Mouse (Mus musculus) cerebellum, postnatal 10 days (tissue): Measurements from ENCODE around the gene Kif1c.

ENCODE experiments used
- DNase-seq, 2 experiments: peaks; one replicate each; pipeline ENCODE4 v3.0.0; 2021; ENCODE audit warnings: mixed read lengths in 2 of 2

Kif1c gene

DNA sequence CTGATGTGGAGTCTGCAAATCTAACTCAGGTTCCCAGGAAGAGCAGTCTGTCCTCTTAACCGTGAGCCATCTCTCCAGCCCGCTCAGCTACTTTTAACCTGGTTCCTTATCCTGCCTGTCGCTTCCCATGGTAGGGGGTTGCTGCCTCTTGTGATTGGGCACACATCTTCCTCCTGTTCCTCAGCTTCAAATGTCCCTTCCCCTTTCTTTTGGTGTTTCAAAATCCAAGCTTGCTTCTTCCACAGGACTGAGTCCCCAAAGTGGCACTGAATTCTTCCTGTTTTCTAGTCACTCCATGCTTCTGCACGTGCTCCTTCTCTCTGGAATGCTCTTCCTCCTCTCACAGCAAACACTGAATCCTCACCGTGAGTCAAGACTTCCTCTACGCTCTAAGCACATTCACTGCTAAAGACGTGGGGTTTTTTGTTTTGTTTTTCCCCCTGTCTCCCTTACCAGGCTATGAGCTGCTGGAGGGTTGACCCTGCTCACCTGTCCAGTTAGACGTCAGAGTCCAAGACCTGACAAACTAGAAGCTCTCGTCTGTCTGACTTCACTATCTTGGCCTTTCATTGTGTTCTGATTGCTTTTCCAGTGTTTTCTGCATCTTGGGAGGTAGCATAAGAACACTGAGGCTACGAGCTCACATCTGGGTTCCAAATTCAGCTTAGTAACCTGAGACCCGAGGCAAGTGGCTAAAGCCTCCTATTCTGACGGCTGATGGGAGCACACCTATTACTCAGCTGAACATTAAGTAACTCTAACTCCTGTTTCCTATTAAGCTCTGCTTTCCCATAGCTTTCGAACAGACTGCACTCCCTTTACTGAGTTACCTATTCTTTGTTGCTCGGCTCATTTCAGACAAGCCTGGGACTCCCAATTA lies 32.8 kb upstream of the Kif1c start:
- DNase-seq = peak; percentile 16 to 17

DNA sequence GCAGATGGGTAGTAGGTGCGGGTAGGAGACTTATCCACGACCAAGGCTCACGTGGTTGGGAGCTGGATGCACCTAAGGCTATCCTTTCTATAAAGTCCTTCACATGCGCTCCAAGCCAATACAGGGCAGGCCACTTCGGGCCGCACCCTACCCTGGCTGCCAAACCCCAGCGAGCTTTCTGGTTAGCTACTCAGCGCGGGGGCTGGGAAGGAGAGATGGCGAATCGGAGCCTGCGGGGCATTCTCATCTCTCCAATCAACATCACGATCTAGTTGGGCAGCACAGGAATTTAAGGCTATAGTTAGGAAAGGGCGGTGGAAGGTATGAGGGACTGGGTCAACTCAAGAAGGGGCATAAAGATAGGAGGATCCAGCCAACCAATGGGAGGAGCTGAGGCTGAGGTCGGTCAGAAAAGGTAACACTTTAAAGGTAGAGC lies 32.0 kb upstream of the Kif1c start:
- DNase-seq = peak; percentile 86 to 89

DNA sequence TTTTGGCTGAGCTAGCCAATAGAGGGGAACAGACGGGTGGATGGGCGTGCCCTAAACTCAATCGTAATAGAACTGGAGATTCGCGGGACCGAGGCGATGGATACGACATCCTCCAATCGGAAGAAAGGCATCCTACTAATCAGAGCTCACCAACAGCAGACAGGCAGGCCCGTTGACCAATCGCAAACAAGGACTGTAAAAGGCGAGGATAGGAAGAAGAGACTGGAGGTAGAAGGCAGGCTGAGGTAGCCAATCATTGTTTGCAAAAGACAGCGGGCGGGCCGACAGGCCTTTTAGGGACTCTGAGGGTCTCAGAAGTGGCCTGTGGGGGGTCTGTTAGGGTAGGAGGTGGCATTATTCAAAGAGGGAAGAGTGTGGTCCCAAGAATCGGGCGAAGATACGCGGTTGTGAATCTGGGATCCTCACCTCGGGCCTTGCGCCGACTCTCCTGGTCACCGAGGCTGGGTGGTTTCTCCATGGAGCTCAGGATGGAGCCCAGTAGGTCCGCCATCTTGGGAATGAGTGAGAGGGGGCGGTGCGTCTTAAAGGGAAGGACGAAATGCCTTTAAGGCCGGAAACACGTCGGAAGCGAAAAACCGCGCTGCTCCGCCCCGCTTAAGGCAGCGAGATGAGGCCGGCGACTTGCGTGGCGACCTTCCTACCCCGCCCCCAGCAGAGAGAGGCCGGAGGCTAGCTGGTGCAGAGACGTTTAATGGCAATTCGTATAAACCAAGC lies 31.4 kb upstream of the Kif1c start, which contains the start of gene Spag7:
Gene Spag7, minus strand, starts transcription at position 646 of the 735 bp plus-strand sequence.
- DNase-seq = peak; percentile 96 to 98

DNA sequence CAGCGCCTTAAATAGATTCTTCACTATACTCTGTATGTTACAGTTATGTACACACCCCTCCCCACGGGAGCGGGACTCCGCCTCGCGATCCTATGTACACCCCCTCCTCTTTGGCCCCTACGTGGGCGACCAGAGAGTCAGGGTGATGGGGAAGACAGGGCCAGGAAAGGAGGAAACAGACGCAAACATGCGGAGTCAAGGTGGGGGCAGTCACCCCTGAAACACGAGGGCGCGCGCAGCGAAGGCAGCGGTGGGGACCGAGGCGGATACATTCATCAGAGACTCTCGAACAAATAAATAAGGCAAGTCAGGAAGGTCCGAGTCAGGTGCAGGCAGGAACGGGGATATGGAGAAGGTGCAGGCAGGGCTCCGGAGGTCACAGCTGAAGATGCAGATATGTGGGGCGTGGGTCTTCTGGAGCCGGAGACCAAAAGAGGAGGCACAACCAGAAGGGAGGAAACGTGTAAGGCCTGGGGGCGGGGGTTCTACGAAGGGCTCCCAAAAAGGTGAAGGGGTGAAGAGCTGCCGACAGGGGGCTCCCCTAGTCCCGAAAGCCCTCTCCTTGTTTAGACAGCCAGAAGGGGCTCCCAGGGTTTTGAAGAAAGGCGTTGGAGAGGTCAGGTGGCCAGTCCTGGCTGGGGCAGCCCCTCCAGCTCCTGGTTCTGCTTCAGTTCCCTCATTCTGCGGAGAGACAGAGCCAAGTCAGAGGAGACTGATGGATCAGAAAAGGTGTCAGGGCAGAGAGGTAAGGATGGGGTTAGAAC lies 30.6 kb upstream of the Kif1c start:
- DNase-seq = peak; percentile 89 to 90

DNA sequence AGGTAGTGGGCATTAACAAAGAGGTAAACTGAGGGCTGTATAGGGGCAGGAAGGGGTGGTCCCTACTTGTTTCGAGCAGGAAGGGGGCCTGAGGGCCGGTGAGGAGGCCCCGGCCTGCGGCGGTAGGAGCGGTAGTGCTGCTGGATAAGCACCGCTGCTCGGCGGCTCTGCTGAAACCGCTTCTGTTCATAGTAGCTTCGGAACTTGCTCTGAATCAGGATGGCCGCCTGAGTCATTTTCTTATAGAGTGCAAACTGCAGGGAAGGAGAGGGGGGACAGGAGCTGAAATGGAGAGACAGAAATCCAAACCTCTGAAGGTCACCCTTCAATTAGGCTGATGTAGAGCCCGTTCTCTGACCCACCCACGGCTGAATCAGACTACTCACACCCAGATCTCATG lies 29.9 kb upstream of the Kif1c start:
- DNase-seq = peak; percentile 26 to 43

DNA sequence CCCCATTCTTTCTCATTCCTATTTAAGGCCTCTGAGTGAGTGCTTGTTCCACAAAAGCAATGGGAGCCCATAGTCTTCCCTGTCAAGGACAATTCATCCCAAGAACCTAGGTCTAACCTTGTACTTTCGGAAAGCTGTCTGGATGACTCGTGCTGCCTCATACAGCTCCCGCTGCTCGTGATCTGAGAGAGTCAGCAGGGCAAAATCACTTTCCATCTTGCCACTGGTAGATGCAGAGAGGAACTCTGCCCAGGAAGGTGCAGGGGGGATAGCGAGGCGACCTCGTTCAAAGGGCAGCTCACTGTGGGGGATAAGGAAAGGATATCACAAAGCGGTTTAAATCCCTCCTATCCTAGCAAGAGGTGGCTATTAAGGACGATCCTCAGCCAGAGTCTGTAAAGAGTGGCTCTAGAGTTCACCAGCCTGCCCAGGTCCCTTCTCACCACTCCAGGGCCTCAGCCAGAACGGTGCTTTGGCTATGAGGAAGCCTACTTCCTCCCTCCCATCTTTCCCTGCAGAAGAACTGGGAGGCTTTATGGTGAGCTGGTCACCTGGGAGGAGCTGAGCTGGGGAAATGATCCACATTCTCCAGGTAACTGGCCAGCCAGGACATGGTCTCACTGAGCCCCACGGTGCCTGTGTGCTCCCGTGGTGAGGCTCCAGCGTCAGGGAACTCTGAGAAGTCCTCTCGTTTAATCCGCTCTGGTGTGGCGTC lies 28.9 kb upstream of the Kif1c start:
- DNase-seq = peak in 1 of 2 experiments; percentile 16

DNA sequence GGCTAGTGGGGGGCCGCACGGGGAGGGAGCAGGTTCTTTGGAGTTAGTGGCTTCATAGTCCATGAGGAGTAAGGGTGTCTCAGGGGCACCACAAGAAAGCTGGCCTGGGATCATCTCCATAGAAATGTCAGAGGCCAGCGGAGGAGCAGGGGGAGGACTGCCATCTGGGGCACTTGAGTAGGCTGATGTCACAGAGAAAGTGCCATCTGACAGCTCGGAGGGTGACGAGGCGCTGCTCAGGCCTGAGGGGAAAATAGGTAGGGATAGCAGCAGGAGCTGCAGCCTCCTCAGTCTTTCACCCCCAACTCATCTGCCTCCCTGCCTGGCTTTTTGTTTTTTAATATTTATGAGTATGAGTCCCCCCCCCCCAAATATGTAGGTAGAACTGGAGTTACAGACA lies 26.3 kb upstream of the Kif1c start:
- DNase-seq = peak; percentile 16 to 20

DNA sequence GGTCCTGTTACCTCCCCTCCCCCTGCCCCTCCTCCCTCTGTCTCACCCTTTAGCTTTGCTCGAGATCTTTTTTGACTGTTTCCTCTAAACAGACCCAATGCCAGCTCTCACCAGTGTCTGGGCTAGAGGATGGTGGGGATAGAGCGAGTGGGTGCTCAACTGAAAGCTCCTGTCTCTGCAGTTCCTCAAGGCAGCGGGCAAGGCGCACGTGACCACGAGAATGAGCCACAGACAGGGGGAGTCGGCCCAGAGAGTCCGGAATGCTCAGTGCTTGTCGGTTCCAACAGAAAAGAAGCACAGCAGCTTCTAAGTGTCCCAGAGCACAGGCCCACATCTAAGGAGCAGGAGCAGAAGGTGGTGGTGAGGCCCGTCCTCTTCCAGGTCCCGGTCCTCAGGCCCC lies 25.8 kb upstream of the Kif1c start:
- no peak for DNase-seq

DNA sequence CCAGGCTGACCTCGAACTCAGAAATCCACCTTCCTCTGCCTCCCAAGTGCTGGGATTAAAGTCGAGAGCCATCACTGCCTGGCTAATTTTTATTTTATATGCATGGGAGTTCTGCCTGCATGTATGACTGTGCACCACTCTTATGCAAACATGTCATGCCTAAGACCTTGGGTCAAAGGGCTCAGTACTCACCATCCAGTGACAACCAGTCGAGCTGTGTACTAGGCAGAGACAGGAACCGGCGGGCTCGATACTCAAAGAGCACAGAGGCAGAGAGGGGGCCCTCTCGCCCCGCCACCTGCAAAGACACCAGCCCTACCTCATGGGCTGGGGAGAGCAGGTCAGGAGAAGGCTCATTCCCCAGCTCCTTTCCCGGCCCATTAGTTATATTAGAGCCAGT lies 22.3 kb upstream of the Kif1c start:
- no peak for DNase-seq

DNA sequence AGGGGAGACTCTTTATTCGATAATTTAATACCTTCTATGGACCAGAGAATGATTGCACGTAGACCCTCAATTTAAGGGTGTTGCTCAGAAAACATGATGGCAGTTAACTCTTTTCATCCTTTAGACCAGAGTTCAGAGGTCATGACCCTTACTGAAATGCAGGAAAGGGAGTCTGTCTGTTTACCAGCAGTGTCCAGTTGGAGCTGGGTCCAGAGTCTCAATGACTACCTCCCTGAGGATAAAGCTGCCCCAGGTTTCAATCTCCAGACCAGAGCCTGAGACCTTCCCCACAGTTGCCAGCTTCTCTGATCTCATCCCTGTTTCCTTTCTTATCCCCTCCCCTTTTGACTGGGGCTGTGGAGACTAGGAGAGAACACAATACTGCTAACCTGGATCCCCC lies 21.8 kb upstream of the Kif1c start:
- DNase-seq = no peak

DNA sequence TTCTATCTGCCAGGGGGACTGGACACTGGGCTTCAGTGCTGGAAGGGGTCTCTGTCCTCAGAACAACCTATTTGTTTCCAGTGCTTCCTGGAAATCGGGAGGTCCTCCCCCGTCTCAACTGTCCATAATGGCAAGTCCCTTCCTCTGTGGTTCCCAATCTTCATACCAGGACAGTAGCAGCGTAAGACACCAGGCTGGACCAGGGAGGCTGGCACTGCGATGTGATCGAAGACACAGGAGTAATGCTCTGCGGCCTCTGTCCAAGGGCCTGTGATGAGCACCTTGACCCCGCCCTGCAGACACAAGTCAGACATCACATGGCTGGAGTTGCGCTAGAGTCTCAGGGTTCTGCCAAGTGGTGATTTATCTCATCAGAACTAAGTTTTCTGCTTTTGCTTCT lies 21.0 kb upstream of the Kif1c start:
- DNase-seq = no peak

DNA sequence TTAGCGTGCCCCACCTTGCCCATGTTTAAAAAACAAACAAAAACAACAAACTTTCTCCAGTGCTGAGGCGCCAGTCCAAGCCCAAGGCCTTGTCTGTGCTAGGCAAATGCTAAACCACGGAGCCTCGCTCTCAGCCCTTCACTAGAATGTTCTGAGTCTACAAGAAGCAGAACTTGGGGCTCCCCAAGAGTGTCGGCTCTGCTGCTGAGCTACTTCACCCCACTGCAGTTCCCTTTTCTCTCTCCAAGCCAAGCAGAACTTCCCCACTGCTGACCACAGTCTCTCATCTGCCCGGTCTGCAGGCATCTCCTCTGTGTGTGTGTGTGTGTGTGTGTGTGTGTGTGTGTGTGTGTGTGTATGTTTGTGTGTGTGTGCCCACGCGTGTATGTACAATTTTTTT lies 20.5 kb upstream of the Kif1c start:
- no peak for DNase-seq

DNA sequence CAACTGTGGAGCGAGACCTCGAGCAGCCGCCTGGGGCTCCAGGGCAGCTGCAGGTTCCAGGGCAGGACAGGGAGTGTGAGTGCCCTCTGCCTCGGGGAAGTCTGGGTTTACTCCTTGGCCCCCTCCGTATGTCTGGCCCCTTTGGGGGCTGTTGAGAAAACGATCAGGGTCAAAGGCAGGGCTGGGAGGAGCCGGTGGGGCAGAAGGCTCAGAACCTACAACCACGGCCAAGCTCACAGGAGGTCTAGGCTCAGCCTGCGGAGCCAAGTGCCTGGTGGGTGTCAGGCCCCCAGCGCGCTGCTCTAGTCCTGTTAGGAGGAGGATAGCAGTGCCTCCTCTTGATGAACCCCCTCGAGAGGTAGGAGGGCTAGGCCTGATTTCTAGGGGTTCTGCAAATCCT lies 19.2 kb upstream of the Kif1c start:
- no peak for DNase-seq

DNA sequence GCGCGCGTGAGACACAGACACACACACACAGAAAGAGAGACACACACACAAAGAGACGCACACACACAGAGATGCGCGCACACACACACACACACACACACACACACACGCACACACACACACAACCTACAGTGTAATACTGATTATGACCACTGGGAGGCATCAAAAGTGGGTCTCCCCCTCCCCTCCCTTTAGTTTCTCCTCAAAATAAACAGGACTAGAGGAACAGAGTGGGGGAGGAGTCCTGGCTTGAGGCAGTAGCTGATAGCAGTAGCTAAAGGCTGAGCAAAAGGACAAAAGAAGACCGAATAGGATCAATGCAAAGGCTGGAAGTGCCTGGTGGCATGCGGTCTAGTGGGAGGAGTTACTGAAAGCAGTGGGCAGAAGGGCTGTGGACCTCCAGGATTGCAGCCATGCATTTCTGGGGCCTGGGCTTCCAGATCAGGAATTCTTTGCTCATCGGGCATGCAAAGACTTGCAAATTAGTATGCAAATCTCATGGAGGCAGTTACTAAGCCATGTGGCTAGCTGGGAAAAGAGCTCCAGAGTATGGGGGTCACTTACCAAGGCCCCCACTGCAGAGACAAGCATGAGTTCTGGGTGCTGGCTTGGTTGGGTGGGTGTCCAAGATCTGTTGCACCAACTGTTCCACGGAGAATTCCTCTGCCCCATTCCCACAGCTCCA lies 18.3 kb upstream of the Kif1c start:
- DNase-seq = peak; percentile 66 to 87

DNA sequence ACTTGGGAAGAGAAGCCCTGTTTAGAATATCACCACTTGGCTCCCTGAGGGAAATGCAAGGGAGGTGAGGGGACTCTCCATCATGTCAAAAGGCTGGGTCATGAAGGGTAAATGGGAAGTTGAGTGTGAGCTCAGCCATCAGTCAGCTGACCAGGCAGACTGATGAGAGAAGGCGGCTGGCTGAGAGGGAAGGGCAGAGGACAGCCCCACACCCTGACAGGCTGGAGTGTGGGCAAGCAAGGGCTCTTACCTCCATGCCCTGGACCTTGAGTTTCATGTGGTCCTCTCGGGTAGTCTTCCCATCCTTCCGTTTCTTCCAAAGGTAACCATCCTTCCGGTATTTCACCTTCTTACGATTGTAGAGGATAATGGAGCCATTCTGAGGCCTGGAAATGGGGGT lies 16.7 kb upstream of the Kif1c start:
- DNase-seq = no peak

DNA sequence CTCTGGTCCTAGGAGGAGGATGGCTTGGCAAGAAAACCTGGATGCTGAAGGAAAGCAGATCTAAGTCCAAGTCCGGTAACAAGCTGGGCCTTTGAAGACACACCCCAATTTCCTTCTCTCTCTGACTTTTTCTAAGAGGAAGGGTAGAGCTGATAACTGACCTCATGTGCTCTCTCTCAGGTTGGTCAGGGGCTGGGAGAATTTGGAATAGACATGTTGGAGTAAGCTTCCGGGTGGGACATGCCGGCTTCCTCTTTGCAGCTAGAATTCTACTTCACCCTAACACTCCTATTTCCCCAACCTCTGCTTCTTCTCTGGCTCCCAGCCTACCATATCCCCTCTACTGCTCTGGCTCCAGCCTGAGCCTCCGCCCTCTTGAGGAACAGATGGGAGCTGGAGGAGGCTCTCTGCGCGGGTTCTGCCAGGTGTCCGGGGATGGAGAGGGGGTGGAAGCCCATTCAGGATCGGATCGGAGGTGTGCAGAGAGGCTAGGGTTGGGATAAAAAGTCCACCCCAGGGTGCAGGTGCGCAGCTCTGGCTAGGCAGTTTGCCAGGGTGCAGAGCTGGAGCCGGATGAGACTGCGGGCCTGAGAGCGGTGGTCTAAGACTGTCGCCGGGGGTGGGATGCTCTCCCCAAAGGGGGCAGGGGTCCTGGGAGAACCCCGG lies 13.3 kb upstream of the Kif1c start:
- peak; percentile 79 to 80 for DNase-seq

DNA sequence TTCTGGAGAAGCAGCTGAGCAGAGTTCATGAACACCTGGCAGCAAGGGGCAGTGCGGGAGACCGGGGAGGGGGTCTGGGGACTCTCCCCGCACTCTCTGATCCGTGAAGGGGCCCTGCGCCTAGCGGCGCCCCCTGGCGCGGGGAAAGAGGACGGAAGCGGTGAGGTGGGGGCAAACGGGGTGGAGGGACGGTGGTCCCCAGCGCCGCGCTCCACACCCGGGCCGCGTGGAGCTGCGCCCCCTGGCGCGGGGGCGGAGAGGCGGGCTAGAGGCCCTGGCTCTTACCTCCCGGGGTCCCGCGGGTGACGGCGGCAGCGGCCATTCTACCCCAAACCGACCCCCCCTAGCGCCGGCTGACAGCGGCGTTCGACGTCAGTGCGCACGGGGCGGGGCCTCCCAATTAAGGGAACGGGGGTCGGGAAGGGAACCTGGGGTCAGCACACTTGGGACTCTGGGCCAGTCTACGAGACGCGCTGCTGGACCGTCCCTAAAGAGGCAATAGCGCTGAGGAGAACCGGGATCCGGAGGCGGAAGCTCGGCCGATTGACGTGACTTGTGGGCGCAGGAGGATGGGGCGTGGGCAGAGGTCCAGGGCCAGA lies 12.6 kb upstream of the Kif1c start, which contains the start of gene Camta2:
Gene Camta2, minus strand, starts transcription at position 505 of the 599 bp plus-strand sequence.
- peak; percentile 97 to 98 for DNase-seq

DNA sequence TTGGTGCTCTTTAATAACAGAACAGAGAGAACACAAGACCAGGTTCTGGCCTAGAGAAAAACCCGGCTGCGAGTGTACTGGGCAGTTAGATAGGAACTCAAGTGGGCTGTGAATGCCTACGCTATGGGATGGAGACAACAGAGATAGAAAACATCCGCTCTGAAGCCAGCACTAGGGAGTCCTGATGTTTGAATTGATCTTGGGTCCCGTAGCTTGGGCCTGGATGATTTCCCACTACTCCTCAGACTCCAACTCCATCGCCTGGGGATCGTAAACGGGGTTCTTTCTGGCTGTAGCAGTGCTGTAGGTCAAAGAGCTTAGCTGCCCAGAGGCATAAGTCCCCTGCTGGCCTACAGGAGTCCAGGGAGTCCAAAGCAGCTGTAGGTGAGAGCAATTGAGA lies 12.0 kb upstream of the Kif1c start:
- DNase-seq = peak in 1 of 2 experiments; percentile 31

DNA sequence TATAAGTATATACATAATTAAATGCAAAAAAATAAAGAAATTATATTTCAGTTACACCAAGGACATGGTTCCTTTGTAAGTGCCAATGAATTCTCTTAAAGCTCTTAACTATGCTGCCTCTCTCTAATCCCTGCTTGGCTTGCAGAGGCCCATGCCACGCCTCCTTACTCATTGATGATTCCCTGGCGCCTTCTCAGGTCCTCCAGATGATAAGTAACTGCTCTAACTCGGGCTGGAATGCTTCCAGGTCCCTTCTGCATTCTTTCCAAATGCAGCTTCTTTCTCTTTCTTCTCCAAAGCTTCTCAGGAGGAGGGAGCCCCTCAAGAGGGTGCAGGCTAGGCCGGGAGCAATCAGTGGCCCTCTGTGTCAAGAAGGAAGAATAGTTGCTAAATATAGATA lies 10.8 kb upstream of the Kif1c start:
- DNase-seq = peak; percentile 19 to 27

DNA sequence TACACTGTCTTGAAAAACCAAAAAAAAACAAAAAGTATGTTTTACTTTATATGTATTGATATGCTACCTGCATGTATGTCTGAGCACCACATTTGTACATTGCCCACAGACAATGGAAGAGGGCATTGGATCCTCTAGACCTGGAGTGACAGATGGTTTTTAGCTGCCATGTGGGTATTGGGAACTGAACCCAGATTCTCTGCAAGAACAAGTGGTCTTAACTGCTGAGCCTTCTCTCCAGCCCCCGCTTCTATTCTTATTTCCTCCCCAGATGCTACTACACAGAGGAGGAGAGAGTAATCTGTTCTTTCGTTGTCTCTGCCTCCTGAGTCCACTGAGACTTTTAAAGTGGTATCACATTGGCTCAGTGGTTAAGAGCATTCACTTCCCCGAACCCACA lies 6.8 kb upstream of the Kif1c start:
- no peak for DNase-seq

DNA sequence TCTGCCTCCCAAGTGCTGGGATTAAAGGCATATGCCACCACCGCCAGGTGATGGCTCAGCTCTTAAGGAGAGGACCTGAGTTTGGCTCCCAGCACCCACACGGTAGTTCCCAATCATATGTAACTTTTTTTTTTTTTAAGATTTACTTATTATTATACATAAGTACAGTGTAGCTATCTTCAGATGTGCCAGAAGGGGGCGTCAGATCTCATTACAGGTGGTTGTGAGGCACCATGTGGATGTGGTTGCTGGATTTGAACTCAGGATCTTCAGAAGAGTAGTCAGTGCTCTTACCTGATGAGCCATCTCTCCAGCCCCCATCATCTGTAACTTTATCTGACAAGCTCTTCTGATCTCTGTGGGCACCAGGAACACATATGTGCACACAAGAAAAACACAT lies 3.0 kb upstream of the Kif1c start:
- DNase-seq = no peak
